Mouse (Mus musculus) cerebellum, adult 8-10 months (tissue): Measurements from ENCODE around the gene Pus7l.
"Not testable (repeated sequence)": the region's sequence is repeated elsewhere in the genome, so short reads cannot be mapped to it uniquely, and the experiment has no call there.

Experiments
- DNase-seq: peaks from one replicate; pipeline ENCODE4 v3.0.0; 2022

Gene Pus7l

DNA sequence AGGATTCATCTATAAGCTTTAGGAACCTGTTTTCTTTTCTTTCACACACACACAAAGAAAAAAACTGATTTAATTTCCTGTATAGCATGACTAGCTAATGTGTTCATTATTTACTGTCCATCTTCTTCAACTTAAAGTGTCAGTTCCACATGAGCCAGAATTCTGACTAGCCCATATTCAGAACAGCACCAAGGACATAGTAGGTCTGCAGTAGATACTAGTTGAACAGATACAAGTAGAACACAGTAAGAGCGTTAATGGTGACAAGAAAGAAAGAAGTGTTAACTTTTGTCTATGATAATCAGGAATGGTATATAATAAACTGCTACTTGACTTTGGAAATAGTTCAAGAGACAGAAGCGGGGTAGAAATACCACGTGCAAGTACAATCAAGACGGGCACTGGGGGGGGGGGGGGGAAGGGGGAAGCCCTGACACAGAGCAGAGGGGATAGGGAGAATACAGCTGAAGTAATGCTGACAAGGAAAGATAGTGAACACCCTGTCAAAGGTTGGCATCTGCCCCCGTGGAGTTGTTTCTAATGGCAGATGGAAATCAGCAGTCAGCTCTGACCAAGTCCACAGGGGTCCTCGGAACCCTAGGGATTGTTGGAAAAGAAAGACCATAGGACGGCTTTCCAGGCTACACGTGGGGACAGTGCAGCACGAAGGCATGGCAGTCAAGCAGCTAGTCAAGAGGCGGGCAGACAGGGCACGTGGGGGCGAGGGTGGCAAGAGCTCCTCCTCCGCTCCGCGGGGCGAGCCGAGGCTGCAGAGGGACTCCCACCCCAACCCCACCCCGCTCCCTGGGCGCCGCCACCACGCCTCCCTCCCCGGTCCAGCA is 559 bp downstream of the Pus7l start:
- no peak for DNase-seq

DNA sequence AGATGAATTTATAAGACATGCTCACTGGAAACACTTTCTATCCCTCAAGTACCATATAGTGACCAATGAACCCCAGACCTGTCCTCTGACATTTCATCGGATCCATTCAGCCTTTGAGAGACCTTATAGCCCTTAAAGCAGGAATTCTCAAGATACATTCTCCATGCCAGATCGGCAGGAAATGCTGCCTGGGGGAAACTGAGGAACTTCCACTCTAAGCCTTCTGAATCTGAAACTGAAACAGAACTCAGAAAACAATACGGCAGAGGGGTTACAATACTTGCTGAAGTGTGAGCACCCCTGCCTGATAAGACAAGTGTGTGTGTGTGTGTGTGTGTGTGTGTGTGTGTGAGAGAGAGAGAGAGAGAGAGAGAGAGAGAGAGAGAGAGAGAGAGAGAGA is 4.1 kb downstream of the Pus7l start:
- no peak for DNase-seq

DNA sequence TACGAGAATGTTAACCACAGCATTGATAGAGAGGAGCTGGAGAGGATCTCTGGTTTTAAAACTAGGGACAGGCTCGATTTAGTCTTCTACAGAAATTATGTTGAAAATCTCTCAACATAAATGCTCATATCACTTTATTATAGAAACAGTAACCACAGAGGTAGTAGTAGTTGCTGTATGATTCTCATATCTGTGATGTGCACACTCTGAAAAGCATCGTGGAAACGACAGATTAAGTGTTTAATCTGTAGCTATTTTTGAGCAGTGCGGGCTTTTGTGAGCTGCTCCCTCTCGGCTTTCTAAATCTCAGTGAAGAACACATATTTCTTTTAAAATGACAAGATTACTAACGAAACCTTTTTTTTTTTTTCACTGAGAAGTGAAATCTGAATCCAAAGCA is 7.8 kb downstream of the Pus7l start:
- no peak for DNase-seq

DNA sequence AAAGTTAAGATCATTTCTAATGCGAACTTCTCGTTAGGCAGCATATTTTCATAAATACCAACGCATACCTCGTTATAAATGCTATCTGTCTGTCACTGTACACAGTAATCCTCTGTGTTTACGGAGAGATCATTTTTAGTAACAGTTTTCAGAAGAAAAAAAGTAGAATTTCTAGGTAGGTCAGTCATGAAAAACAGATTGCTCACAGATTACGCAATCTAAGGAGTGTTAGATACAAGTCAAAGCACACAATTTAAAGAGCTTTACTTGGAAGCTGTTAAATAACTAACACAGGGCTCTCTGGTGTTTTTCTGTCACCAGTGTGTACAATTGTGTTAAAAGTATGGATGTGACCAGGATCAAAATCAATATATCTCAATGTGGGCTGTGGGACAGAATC is 10.4 kb downstream of the Pus7l start:
- DNase-seq = no peak

DNA sequence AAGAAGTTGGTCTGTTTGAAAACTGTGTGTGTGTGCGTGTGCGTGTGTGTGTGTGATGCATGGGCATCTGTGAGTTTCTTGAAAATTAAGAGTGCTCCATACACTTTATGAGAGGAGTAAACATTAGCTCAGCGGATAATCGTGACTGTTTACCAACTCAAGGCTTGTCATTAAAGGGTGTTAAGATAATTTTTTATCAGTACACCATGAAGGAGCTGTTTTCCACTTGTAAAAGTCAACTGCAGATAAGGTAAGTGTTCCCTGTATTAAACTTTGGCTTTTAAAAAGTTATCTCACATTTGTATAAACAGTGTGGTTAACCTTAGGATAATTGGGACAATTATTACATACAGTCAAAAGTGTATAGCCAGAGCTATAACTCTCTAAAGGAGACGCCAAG is 11.0 kb downstream of the Pus7l start:
- DNase-seq = no peak

DNA sequence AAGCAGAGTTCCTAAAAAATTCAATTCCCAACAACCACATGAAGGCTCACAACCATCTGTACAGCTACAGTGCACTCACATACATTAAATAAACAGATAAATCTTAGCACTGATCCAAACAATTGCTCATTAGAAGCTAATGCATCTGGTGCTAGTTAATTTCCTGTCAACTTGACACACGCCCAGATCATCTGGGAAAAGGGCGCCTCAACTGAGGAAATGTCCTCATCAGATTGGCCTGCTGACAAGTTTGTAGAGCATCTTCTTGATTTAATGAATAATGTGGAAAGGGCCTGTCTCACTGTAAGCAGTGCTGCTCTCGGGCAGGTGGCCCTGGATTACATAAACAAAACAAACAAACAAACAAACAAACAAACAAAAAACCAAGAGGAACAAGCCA is 12.8 kb downstream of the Pus7l start:
- DNase-seq = no peak

DNA sequence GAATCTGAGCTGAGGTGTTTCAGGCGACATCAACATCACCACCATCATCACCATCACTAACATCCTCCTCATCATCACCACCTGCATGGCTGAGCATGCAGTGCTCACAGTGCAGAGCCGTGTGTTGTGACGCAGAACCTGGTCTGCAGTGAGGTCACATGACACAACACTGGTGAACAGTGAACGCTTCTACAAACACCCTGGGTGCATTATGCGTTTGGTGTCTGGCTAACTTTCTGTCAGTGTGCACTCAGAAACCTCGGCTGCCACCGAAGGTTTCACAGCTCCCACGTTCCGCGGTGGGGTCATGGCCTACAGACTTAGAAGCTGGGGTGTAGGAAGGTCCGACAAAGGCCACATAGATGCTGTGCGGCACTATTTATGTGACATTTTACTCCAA is 18.4 kb downstream of the Pus7l start:
- no peak for DNase-seq

DNA sequence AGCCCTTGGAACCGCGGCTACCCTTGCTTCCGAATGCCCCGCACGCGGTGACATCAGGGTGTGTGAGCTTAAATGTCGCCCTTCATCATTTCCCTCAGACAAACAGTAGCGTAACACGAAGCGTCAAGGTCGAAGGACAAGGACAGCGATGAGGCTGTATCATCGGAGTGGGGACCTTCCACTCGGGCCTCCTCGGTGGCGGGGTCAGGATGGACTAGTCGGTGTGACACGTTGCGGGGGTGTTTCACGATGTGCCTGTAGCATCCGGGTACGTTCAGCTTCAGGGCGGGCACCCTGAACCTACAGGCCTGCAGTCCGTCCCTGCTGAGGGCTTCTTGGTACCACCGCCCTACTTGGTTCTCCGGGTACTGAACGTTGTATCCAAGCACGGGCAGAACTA is 20.1 kb downstream of the Pus7l start:
- no peak for DNase-seq

DNA sequence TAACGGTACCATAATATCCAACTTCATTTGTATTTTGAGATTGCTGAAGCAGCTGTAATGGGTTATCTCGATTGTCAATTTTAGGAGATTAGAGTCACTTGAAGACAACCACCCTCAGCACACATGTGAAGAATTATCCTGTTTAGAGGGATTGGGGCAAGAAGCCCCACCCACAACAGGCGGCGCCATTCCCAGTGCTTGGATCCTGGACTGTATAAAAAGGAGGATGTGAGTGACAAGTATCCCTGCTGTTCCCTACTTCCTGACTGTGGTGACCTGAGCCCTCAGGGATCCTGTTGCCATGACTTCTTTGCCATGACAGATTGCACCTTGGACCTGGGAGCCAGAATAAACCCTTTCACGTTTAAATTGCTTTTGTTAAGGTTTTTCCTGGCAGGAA is 22.4 kb downstream of the Pus7l start:
- no peak for DNase-seq

DNA sequence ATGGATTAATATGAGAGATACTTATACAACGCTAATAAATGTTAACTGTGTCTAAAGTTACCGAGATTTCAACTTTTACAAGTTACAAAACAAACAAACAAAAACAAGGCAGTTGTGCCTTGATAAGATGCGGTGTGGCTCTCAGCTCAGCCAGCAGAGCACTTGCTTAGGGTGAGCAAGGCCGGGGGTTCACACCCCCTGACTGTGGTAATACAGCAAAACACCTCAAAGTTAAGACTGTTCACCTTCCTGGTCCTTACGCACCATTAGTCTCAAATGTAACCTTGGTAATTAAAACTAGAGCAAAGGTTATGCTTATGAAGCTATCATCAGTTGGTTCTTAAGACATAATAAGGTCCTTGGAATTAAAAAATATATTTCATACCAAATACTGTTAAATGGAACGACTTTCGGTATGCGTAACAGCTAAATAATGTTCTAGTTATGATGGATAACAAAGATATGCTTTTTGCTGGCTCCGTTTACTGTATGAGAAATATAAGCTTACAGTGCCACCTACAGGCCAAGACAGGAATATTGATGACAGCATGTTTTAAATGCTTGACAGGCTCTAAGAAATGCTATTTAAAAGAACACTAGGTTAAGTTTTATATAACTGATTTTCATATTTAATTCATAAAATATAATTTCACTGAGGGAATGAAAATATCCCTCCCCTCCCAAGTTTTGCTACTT is 23.0 kb downstream of the Pus7l start:
- DNase-seq = peak; percentile 33

DNA sequence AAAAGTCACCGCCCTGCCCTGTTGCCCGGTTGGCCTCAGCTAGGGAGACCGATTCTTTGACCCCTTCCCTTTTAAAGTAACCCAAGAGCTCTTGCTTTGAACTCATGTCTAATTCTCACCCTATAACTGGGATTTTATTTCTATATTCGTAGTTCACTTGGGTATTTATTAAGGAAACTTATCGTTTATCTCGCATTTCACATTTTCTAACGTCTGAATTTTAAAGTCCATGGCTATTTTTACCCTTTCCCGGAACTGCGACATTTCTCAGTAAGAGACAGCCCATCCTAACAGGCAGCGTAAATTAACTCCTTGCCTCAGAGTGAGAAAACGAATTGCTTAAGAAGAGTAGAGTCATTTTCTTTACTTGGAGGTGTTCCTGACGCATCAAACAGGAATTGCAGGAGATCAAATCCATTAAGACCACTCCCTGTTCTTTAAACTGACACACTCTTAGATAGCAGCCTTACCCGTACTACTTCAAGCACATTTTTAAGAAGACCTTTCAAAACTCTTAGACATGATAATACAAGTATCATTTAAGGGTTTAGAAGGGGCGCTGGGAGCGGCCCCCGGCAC is 25.3 kb downstream of the Pus7l start:
- DNase-seq = no peak

DNA sequence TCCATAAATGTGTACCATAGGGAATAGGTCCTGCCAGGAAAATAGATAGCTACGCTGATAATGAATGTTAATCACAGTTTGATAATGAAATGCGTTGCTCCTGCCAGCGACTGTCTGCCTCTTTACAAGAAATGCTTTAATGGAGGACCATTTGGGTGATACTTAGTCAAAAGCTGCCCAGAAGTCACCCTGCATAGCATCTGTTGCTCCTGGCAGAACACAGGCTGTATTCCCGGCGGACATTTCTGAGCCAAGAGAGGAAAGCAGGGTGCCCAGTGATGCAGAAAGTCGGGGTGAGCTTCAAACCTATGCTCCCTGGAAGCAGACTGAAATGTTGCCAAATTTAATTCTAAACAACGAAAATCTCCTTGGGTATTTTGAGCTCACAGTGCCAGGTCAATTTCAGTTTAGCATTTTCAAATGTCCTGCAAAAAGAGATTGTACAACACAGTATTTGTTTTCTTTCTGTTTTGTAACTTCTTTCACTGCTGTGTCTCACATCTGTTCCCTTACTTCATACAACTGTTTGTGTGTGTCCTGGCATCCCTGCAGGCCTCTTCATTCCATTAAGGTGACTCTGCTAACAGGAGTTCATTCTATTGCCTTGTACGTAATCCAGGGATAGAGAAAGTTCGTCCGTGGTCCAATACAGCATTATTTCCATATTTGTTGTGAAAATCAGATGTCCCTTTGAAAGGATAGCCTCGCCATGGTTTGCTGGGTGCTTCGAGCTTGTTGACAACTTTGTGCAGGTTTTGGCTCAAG is 39.7 kb downstream of the Pus7l start:
- DNase-seq = no peak

DNA sequence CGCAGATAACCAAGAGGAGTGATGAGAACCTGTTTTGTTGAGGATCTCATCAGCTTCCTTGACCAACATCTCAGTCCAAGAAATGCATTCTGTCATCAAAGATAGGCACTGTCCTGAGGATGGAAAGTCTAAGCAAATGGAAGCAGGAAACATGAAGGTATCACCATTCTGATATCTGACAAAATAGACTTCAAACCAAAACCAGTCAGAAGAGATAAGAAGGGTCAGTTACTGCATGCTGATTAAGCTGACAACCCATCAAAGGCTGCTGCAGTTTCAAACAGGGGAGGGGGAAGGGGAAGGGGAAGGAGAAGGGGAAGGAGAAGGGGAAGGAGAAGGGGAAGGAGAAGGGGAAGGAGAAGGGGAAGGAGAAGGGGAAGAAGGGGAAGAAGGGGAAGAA is 44.1 kb downstream of the Pus7l start:
- DNase-seq = no peak

DNA sequence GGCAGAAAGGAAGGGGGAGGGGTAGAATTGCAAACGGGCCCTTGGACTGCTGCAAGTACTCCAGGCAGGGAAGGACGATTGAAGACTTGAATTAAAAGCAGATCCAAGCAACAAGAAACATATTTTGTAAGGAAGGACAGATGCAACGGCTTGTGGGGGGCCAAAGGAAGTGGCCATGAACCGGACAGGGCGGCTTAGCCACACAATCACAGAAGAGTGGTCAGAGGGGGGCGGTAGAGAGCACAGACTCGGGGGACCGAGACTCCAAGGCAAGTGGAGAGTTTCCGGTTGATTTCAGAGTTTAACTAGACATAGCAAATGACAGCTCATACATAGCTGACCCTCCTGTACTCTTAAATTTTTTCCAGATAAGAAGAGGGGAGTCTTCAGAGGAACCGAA is 47.4 kb downstream of the Pus7l start:
- DNase-seq = no peak

DNA sequence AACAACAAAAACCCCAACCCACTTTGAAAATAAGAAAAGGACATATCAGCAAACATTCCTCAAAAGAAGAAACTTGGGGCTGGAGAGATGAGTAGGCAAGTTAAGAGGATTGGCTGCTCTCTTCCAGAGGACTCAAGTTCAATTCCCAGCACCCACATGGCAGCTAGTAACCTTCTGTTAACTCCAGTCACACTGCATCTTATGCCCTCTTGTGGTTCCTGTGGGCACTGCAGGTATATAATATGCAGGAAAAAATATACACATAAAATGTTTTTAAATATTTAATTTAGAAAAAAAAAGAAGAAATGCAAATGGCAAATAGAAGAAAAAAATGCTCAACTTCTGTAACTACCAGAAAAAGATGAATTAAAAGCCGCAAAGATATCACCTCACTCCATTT is 48.9 kb downstream of the Pus7l start:
- no peak for DNase-seq

DNA sequence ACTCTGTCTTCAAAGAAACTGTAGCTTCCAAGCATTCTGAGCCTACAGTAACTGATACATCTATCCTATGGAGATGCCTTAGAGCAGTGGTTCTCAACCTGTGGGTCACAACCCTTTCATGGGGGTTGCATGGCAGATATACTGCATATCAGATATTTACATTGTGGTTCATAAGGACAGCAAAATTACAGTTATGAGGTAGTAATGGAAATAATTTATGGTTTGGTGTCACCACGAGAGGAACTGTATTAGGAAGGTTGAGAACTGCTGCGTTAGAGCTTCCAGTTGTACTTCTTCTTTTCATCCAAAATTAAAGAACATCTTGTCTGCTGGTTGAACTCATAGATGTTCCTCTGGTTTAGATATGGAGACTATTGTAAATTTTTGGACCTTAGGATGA is 53.9 kb downstream of the Pus7l start:
- DNase-seq = no peak

DNA sequence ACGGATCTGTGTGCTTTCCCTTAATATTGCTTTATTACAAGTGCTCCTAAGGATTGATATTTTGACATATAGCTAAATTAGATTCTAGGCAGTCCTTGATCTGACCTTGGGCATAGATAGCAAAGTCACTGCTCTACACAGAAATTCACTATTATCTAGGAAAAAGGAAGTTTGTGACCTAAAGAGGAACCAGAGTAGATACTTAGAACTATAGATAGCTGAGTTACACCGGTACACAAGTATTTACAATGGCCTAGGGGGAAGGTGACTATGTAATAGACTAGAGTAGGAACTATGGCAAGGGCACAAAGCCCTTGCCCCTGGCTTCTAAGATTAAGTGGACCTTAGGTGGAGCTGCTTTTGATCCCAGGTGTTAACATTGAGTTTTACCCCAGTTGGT is 55.3 kb downstream of the Pus7l start:
- not testable (repeated sequence) for DNase-seq

DNA sequence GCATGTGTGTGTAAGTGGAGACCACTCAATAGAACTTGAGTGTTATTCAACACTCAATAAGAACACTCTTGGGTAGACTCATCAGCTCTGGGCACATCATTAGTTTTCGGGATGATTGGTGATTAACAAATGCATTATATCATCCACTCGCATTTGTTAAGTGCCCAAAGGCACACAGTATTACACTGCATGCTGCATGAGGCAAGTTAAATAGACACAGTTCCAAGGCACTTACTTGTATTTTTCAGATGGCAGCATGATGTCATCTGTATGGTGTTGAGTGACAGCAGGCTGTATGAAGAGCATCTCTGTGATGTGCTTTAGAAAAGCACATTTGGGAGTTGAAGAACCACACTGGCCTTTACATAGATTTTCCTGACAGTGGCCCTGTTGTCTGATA is 60.8 kb downstream of the Pus7l start:
- no peak for DNase-seq

DNA sequence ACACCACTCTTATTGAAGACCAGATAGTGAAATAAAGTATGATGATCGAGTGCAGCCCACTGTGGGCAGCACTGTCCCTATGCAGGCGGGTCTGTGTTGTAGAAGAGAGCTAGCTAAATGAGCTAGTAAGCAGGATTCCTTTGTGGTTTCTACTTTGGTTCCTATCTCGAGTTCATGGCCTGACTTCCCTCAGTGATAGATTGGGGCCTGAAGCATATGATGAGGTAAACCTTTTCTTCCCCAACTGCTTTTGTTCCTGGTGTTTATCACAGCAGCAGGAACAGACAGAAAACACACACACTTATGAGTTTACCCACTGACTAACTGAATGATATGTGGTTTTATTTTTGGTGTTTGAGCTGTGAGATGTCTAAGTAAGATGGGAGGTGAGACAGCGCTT is 62.6 kb downstream of the Pus7l start:
- DNase-seq = no peak

DNA sequence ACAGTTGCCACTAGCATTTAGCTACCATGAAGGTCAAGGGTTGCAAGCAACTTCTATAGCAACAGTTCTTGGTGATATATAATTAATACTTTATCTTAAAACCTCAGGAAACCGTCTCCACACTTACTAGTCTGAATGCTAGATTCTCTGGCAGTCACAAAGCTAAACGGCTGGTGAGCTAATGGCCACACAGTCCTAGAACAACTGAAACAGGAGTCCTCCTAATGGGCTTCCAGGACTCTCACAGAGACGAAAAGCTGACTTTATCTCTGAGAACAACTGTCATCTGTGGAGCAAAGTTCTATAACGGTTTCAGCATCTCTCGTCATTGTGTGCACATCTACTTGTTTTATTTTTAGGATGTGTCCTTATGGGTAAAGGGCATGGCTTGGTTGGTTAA is 63.1 kb downstream of the Pus7l start:
- DNase-seq = no peak

DNA sequence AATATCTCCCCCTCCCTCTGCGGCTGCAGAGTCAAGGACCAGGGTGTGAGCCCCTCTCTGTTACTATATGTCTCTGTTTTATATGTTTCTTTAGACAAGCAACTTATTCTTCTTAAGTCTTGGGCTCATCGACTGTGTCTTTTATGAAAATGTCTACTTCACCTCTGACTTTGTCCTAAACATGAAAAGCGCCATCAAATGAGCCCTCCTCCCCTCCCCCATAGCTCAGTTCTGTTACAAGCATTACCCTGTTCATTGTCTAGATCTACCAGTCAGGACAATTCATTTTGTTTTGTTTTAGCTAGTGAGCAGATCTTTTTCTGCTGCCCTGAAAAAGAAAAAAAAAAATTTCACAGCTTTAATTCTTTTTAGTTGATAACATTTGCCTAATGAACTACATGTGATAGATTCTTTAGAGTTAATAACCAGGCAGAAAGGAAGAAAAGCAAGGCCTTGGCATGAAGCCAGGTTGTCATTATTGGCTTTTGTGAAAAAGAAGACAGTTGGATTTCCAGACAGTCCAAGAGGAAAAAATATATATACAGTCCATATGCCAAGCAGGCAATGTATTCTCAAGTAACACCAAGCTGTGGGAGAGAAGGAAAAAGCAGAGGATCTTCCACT is 63.7 kb downstream of the Pus7l start:
- DNase-seq = no peak

DNA sequence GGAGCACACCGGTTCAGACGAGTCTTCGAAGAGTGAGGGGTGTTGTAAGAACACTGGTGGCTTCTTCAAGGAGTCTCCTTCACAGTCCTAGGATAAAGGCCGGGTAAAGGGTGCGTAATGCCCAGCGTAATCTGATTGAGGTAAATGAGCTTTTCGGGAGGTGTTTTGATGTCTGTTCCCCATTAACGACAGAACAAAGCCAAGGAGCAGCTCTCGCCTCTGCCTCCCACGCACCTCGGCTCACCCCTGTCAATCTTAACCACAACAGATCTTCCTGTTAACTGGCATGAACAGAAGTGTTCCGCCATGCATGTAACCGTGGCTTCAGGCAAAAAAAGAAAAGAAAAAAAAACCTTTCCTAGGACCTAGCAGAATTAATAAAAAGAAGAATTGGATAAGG is 64.6 kb downstream of the Pus7l start:
- no peak for DNase-seq

DNA sequence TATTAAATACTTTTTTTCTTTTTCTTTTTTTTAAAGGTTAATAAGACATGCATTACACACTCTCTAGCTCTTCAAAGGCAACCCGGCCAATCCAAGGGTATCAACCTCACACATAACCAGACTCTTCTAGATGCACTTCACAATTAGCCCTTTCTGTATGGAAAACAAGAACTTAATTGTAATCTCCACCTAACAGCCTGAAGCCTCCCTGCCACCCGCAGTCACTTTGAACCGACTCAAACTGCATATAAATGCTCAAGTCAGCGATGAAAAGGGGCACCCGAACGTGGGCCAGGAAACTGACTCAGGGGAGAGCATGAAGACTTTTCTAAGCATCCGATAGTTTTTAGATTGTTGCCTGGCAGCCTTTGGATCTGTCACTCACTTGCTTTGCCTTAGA is 66.1 kb downstream of the Pus7l start:
- no peak for DNase-seq
